Mouse (Mus musculus) erythroblast, embryonic 14.5 days (primary cell): ENCODE results near the gene Tnfrsf12a.

Experiments
- GATA1 ChIP-seq: IDR thresholded peaks from 2 replicates; pipeline ENCODE4 v1.6.1; 2012; ENCODE audit warnings: low read length, inconsistent platforms, mixed read lengths
- TAL1 ChIP-seq: IDR thresholded peaks from 3 replicates; pipeline ENCODE4 v1.6.1; 2012; ENCODE audit warnings: low read length, inconsistent platforms, mixed read lengths

DNA sequence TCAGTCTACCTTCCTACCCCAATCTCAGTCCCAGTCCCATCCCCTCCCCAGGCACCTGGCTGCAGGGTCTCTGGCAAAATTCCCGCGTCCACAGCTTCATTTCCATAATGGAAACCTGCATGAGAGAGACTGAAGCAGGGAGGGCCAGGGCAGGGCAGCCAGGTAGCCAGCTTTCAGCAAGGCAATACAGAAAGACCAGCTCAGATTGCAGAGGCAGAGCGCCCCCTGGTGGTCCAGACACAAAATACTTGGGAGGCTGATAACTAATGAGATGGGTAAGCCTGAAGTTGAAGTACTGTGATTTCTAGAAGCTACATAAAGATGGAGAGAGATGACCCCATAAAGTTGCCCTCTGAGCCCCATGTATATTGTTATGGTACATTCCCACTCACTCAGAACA lies 28.9 kb upstream of the Tnfrsf12a start:
- TF ChIP-seq GATA1 (no peak), TAL1 (no peak)
